Mouse (Mus musculus) 3T3-L1 (cell line): Measurements from ENCODE around the gene Gm7694.

Experiments
- DNase-seq: peaks from one replicate; pipeline ENCODE4 v3.0.0-alpha.2; 2015; ENCODE audit warnings: low read depth, low spot score

Gm7694 gene

DNA sequence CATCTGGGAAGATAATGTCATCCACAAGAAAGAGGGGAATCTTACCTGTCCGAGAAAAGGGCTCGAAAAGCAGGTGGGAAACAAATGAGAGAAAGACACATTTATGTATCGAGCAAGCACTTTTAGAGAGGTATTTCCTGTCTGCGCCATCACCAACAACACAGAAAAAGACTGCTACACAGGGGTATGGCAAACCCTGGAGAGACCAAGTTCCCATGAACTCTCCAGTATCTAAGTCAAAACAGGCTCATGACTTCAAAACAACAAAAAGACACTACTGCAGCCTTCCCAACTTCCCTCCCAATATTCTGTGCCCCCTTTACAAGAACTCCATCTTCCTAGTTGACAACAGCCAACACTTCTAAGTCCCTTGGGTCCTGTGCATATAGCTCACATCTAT is at the start of gene Gm7694:
Gm7694 (minus strand) TSS at position 101 of the 400 bp plus-strand sequence.
- no peak for DNase-seq

DNA sequence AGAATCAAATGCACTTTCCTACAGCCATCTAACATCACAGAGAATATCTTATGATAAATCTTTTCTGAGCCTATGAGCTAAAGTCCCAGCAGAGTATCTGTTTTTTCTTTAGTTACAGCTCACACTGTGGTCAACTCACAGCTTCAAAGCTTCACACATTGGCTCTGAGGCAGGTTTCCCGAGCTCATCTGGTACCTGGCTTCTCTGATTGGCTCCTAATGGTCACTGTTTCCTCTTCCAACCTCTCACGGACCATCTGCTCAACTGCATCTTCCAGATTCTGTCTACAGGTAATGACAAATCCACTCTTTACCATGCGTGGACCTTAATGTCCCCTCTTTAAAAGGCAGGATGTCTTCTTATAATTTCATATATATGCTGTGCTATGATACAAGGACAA is 47.2 kb upstream of the Gm7694 start:
- DNase-seq, result no peak

DNA sequence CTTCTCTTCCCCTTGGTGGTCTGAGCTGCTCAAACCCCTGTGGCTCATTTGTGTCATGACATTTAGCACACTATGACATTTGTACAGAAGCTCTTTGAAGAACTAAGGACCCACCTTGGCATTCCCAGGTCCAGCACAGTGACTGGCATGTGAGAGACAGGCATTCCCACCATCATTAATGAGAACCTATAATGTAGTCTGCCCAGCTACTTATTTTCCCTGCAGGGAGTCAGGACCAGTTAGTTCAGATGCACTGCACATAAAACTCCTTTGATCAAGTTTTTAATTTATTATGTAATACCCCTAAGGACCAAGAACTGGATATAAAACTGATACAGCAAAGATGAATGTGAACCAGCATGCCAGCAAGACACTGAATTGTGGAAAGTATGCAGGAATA is 44.9 kb upstream of the Gm7694 start:
- DNase-seq, result no peak

DNA sequence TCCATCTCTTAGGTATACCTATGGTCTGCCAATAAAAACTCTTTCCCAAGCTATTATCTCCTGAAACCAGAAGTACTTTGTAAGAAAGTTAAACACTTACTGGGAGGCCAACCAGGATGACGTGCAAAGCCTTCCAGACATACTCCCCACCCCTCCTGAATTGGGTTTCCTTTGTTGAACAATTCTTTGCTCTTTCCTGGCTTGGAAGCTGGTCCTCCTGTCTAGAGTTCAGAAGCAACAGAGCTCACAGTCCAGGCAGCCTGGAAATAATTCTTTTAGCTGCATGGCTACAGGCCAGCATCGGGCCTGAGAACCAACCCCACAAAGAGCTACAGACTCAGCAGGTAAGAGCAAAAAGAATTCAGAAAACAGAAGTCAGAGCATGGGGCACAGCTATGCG is 40.1 kb upstream of the Gm7694 start:
- DNase-seq, result no peak

DNA sequence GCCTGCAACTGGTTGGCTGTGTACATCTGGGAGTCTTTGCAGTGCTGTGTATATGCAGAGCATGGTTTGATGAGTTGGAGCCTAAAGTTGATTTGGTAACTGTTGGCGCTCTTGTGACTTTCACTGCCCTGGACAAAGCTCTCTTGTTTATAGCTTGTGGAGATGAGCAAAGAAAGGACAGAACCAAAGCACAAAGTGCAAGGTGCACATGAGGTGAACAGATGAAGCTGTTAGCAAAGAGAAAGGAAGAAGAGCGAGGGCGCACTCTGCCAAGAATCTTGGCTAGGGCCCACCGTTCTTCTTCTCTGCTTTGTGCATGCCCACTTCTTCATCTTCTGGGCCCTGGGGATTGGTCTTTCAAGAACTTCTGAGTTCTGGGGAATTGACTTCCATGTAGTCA is 37.8 kb upstream of the Gm7694 start:
- no peak for DNase-seq

DNA sequence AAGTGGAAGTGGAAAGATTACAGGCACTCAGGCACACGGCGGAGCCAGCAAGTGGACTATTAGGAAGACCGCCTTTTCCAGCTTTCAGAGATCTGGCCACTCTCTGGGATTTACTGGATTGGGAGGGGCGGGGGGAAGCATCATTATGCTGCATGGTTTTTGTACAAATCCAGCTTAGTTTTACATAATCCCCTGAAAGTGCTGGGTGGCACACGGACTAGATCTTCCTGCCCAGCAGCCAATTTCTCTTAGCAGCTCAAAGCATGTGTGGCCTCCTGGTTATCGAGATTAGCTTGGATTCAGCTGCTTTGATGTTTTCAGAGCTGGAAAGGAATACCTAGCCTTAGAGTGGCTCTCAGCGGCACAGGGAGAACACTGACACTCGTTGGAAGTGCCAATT is 36.9 kb upstream of the Gm7694 start:
- no peak for DNase-seq

DNA sequence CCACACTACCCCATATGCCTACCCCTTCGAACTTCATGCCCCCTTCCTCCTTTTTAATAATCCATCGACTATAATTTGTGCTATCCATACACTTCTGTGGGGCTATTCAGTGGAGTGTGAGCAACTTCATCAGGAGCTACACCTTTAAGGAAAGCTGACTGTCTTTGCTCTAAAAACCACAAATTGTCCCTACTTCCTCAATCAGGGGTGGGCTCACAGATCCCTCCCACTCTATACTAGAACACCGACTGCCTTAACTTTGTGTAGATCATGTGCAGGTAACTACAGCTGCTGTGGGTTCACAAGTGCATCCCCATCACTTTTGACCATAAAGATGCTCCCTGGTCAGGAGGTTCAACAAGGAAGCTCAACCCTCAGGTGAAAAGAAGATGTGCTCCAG is 33.8 kb upstream of the Gm7694 start:
- no peak for DNase-seq

DNA sequence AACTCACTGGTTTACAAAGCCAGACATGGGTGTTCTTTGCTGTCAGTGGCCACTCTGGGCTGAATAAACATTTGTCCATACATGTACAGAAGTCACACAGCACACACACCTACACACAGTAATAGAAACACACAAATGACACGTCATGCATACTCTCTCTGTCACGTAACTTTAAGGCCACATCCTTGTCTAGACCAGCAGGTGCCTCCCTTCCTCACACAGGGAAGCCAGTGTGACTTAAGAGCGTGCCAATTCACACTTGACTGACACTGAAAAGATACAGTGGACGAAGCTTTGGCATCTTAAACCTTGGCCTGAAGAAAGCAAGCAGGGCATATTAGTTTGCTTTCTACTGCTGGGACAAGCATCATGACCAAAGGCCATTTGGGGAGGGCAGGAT is 26.6 kb upstream of the Gm7694 start:
- no peak for DNase-seq

DNA sequence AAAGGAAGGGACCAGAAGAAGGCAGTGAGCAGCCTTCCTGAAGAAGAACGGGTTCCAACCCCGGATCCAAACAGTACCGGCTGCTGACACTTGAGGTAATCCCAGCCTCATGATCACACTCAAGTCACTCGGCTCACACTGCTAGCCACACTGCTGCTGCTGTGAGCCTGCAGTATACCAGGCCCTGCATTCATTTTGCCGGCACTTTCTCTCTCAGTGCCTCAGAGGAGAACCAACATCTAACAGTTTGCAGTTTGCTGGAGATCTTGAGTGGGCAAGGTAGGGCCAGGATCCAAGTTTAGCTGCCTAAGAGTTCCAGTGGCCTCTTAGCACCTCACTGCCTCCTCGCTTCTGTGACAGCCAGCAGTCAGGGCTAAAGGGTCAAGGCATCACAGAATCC is 25.8 kb upstream of the Gm7694 start:
- DNase-seq, result no peak

DNA sequence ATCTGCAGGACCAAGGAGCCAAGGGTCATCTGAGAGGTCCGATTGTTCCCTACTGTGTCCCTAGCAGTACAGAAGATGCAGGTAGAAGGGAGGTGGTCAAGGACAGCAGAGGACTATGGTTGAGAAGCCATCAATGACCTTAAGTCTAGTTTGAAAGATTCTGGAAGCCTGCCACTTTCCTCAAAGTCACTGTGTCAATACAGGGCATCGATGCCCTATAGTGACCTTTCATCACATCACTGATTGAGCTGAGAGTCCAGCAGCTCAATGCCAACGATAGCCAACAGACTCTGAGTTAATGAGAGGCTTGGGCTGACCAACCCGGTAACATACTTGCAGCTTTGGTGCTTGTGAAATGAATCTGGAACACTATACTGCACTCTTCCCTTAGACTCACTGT is 19.1 kb upstream of the Gm7694 start:
- no peak for DNase-seq

DNA sequence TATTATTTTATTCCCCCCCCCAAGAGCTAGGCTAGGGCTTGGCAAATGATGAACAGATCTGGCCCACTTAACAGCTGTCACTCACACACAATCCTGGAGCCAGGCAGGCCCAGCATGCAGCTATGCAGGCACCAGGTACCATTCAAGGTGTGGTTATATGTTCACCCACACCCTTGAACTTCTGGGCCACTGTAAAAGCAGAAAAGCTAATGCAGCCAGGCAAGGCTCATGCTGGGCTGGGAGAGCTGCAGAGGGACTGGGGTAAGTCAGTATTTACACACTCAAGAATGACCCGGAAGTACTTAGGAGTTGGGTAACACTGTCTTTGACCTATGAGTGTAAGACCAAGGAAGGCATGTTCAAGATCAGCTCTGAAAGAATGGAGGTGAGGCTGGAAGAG is 18.2 kb upstream of the Gm7694 start:
- no peak for DNase-seq

DNA sequence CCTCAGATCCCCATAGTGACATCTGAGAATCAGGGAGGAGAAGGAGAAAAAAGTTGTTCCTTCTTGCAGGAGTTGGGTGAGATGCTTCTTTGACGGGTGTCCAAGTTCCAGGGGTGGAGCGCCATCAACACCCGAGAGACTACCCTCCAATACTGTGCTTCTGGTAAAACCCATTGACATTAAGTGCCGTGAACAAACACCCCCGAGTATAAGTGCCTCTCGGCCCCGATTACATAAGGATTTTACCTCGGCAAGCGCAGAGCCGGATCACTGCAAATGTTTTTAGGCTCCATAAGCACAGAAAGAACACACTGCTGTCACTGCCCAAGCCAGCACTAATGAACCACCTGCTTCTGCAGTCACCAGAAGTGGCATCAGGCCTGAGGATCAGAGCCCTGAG is 16.9 kb upstream of the Gm7694 start:
- no peak for DNase-seq

DNA sequence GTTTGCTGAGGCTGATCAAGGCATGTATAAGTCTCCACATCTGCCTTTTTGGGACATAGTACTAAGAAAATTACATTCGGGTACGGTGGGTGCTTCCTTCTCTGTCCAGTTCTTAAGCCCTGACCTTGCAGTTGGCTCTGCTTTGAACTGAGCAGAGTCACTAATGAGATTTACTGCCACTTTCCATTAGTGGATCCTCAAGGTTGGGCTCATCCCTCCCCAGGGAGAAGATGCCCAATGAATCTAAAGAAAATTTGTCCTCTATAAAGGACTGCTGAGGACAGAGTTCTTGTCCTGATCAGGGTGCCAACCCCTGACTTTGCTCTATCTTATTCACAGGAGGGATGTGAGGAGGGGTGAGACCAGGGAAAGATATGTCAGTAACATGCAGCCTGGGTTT is 15.9 kb upstream of the Gm7694 start:
- DNase-seq, result no peak

DNA sequence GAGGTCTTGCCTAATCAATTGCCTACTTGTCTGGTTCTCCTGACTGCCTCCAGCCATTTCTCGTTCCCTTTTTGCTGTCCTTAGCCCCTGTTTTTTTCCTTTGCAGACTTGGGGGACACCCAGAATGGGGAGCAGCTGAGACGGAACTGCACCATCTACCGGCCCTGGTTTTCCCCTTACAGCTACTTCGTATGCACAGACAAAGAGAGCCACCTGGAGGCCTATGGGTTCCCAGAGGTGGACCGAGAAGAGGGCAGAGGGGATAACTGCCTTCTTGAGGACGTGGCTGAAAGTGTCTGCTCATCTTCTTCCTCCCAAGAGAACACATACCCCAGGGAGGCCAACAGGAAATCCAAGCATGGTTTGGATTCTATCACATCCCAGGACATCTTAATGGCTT is 5.3 kb upstream of the Gm7694 start:
- DNase-seq, result no peak

DNA sequence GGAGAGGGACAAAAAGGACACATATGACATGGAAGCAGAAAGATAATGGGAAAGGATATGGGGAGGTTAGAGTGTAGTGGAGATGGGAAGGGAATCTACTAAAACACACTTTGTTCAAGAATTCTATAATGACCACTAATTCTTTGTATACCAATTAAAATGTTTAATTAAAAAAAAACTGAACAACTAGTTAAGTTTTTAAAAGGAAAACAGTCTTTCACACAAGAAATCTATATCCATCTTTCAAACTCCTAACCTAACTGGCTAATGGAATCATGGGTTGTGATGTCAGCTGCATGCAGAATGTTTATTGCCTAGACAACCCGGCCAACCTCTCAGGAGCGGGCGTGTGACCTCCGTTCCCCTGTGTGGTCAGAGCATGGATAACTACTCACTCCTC is 2.4 kb upstream of the Gm7694 start, which contains the start of gene Spata46:
Spata46 (plus strand) TSS at position 301 of the 400 bp plus-strand sequence.
- DNase-seq, result no peak

DNA sequence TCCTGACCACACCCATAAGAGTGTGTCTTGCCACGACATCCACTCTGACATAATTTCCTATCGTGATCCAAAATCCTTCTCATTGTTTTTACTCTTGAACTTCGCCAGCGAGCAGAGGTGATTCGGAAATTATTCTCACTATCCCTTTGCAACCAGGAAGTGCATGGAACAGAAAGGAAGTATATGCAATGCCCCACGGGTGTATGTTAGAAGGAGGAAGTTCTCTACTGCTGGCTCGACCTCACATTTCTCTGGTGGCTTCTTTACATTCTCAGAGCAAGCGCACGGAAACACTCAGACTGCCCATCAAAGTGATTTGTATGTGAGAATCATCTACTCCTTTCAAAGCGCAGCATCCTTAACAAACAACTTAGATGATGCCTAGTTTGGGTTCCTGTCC is 1.1 kb downstream of the Gm7694 start:
- DNase-seq, result no peak

DNA sequence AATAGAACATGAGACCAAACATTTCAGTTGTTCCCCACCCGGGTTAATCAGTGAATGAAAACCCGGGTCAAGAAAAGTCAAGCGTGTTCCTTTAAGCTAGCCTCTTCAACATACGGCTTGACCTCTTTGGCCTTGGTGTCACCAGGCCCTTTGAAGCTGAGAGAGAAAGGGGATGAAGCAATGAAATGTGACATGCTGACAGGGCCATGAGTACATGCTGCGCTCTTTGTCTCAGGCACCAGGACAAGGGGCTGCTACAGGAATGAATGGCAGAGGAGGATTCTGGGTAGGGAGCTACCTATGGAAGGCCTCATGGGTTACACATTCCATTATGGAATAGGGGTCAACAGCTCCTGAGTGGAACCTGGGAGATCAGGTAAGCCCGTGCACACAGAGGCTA is 3.0 kb downstream of the Gm7694 start:
- no peak for DNase-seq

DNA sequence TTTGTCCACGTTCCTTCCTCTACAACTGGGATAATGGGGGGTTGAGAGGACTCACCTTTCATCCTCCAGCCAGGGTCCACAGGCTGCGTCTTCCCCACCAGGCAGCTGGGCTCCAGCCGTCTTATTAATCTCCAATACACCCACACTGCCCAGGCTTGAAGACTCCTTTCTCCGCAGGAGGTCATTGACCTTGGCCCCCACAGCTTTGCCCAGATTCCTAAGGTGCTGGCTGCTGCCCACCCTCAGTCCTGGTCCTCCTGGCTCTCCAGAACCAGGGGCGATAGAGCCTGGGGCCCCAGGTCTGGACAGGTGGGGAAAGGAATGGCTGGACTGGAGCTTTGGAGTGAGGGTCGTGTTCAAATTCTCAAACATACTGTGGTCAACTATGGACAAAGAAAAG is 3.7 kb downstream of the Gm7694 start:
- DNase-seq, result no peak

DNA sequence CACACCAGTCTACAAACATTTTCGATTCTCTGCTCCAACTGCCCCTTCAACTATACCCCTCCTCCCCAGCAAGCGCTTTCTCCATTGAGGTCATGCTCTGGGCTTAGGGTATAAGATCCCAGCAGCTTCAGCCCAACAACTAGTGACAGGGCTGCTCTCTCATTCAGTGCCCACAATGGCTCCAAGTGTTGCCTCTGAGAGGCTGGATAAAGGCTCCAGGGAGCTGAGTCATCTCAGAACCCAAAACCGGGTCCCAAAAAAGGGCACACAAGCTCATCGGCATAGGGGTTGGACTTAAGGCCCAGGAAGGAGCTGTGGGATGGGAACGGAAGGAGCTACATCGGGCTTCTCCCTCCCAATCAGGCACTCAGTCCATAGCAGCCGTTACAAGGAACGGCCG is 4.4 kb downstream of the Gm7694 start:
- no peak for DNase-seq

DNA sequence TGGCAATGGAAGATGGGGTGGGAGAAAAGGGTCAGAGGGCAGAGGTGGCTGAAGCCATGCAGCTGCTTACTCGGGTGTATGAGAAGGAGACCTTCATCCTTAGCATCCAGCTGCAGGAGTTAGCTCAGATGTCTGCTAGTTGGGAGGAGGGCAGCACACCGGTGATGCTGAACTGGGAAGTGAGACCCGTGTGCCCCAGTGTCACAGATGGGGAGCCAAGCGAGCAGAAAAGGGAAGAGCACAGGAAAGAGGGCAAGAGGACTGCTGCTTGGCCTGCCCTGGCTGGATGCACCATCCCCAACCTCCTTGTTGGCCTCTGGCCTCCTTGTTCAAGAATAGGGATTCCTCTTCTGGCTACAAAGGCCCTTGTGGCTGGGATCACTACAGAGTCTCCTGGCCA is 6.6 kb downstream of the Gm7694 start:
- DNase-seq, result no peak

DNA sequence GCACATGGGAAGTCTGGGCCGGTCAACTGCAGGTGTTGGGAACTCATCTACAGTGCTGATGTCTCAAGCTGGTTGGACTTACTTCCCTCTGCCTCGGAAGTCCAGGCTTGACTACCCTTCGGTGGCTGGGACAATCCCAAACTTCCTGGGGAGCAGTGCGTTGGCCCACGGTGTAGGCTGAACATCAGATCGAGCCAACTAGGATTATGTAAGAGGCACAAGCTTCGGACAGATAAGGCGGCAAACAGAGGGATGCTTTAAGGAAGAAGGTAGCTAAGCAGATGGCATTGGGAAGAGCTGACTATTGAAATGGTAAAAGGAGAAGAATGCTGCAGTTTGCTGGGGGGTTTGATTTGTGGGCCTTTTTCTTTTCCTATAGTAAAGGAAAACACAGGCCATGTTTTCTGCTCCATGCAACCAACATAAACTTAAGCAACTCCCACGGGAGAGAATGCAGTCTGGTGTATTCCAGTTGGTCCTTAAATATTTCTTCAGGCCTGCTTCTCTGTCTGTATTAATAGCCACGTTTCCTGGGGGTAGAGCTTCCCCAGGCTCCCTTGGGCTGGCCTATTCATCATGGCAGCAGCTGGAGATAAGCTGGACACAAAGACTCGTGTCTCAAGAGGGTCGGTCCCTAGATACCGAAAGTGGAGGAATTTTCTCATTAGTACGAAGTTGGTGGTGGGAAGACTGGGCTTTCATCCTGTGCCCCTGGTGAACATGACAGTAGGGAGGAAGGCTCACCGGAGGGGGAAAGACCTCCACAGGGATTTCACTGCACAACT is 11.2 kb downstream of the Gm7694 start:
- no peak for DNase-seq

DNA sequence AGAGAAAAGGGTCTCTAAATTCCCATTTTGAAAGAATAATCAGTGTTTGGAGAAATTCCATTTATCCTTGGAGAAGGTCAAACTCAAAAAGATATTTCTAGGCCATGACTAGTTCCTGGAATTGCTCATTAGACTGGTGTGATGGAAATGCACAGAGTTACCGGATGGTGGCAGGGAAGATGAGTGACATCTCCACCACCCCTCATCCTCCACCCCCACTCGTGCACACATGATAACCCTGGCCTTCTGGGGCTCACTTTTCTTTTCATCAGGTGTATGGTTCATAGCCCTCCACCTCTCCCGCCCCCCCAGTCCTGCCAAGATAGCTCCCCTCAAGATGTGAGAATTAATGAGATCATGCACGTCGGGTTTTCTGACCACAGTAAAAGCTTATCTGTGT is 12.9 kb downstream of the Gm7694 start:
- DNase-seq, result no peak

DNA sequence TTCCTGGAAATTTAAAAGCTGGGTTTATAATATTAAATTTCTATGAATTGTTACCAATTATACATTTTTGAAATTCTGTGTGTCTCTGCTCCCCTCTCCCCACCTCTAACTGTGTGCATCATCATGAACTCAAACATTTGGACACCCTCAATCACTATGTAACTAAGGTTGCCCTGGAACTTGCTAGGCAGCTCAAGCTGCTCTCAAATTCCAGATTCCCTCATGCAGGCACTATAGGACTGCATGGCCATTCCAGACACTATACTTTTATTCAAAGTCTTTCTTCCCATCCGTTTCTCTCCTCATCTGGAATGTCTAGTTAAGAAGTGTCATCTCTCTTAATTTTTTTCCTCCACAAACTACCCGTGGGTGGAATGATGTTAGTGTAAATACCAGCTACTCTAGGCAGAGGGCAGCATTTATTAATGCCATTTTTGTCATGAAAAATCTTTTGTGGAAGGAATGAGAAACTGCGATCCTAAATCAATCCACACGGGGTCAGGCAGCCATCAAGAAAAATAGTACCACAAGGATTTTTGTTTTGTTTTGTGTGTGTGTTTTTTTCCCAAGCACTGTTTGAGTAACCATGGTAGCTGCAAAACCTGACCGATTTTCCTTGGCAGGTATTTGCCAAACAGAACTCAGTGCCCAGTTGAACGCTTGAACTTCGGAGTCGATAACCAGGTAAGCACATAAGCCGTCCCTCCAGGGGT is 13.7 kb downstream of the Gm7694 start:
- DNase-seq, result peak; percentile 85
